Mouse (Mus musculus) liver, postnatal 0 days (tissue): ENCODE results near the gene Zyg11b. TPM values are rescaled to one million over a fixed set of nuclear protein-coding genes. Genes with fewer than 3 reads are reported as not detected.

Experiments
- ATAC-seq: fragments of 200-750 bp; cut with Nextera tagmentation; 2 replicates; pipeline ENCODE4 v1.8.0; 2017; ENCODE audit warnings: mild to moderate bottlenecking, moderate library complexity
- DNase-seq: peaks from one replicate; pipeline ENCODE4 v3.0.0-alpha.2; 2016
- H3K27ac ChIP-seq: fragments of 300-500 bp; sonication (generic); 2 replicates; pipeline ENCODE4 v1.5.1; 2014; ENCODE audit warnings: antibody characterized with exemption, moderate library complexity, mild to moderate bottlenecking, low read depth
- H3K27me3 ChIP-seq: fragments of 300-500 bp; sonication (generic); 2 replicates; pipeline ENCODE4 v1.6.1; 2014; ENCODE audit warnings: low read length, control low read depth, mixed read lengths; ENCODE audit not compliant: insufficient read depth
- H3K36me3 ChIP-seq: fragments of 300-500 bp; sonication (generic); replicated peaks from 2 replicates; pipeline ENCODE4 v1.6.1; 2014; ENCODE audit warnings: mild to moderate bottlenecking, control low read depth, low read length, moderate library complexity, mixed read lengths; ENCODE audit not compliant: insufficient read depth
- H3K4me1 ChIP-seq: fragments of 300-500 bp; sonication (generic); 2 replicates; pipeline ENCODE4 v1.6.1; 2014; ENCODE audit warnings: antibody characterized with exemption, mild to moderate bottlenecking, control low read depth; ENCODE audit not compliant: insufficient read depth
- H3K4me2 ChIP-seq: fragments of 300-500 bp; sonication (generic); 2 replicates; pipeline ENCODE4 v1.6.1; 2014; ENCODE audit warnings: low read depth, mild to moderate bottlenecking, low read length, moderate library complexity, mixed read lengths
- H3K4me3 ChIP-seq: fragments of 300-500 bp; sonication (generic); 2 replicates; pipeline ENCODE4 v1.5.1; 2014; ENCODE audit warnings: low read depth, low read length
- H3K9ac ChIP-seq: fragments of 300-500 bp; sonication (generic); replicated peaks from 2 replicates; pipeline ENCODE4 v1.6.1; 2014; ENCODE audit warnings: mild to moderate bottlenecking, moderate library complexity
- H3K9me3 ChIP-seq: fragments of 300-500 bp; sonication (generic); 2 replicates; pipeline ENCODE4 v1.6.1; 2016; ENCODE audit warnings: mild to moderate bottlenecking, control low read depth, low read length, mixed read lengths
- CTCF ChIP-seq: sonication (generic); IDR thresholded peaks from 2 replicates; pipeline ENCODE4 v1.5.1; 2016; ENCODE audit warnings: antibody characterized with exemption, low read depth
- EP300 ChIP-seq: IDR thresholded peaks from 2 replicates; pipeline ENCODE4 v1.6.1; 2016; ENCODE audit warnings: antibody characterized with exemption, low read depth, mild to moderate bottlenecking
- WGBS: fragments of 180-500 bp; shearing (Covaris S2); extraction: QIAGEN DNeasy Blood & Tissue Kit; methylation state at CpG from one replicate; pipeline ENCODE4 v1.1.7; 2014; ENCODE audit not compliant: insufficient replicate concordance; 5-methylcytosine and 5-hydroxymethylcytosine counted together
- polyA plus RNA-seq: library from polyadenylated mRNA; unstranded; fragments of >200 nt; fragmentation: Nextera tagmentation; extraction: Ambion mirVana; gene quantifications from 2 replicates; pipeline ENCODE4 v1.2.1, GENCODE M21; 2015

The Zyg11b gene
- polyA plus RNA-seq, 1 experiment from 2014 or later = 2.6 TPM

DNA sequence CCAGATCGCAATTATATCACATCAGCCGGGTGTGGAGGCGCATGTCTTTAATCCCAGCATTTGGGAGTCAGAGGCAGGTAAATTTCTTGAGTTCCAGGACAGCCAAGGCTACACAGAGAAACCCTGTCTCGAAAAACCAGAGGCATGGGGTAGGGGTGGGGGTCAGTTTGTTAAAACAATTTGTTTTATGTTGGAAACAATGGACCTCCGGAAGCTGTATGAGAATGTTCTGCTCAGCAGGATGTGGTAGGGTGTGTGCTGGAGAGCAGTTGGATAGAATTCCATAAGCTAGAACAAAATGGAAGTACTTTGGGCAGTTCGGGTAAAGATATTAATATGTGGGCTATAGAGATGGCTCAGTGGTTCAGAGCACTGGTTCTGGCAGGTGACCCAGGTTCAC lies 34.5 kb upstream of the Zyg11b start:
- H3K4me3 ChIP-seq = no peak overlapping the region
- 0 out of 2 replicates have a peak, but pooled peaks cover 7% of the 10 kb centered on the region for H3K4me1 ChIP-seq
- ATAC-seq = no peak
- no peak overlapping the region for H3K9ac ChIP-seq
- H3K9me3 ChIP-seq = no peaks in the 10 kb centered on the region
- WGBS = 74% methylated on average over 6 of the region's 6 CpGs
- DNase-seq = no peak
- H3K36me3 ChIP-seq = peaks cover 17% of the 10 kb centered on the region
- no peak overlapping the region for H3K4me2 ChIP-seq
- no peaks in the 10 kb centered on the region for H3K27me3 ChIP-seq
- no peak overlapping the region for H3K27ac ChIP-seq
- TF ChIP-seq EP300 (no peak), CTCF (no peak)

DNA sequence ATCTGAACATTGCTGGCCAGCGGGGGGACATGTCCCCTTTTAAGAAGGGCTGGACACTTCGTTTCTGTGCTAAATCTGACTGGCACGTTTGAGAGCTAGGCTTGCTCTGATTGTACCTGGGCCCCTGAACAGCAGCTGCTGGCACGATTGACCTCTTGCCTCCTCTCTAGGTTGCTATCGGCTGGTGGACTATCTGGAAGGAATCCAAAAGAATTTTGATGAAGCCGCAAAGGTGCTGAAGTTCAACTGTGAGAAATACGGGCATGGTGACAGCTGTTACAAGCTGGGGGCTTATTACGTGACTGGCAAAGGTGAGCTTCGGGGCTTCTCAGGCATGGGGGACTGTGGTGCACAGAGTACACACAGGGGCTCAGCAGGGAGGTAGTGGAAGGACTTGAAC lies 31.1 kb upstream of the Zyg11b start:
- peak; percentile 37 for DNase-seq
- Histone ChIP-seq H3K4me2 (0 out of 2 replicates have a peak overlapping the region, but pooled peaks have one; percentile 32), H3K4me3 (no peak overlapping the region), H3K27ac (peak overlapping the region; percentile 77), H3K9me3 (no peaks in the 10 kb centered on the region), H3K36me3 (peaks cover 6% of the 10 kb centered on the region), H3K4me1 (peaks cover 14% of the 10 kb centered on the region; the same call in 1 of the 2 replicates), H3K27me3 (no peaks in the 10 kb centered on the region), H3K9ac (no peak overlapping the region)
- 61% methylated on average over 9 of the region's 9 CpGs for WGBS
- TF ChIP-seq CTCF (no peak), EP300 (no peak)
- ATAC-seq = peak; percentile 22; the same call in 1 of the 2 replicates

DNA sequence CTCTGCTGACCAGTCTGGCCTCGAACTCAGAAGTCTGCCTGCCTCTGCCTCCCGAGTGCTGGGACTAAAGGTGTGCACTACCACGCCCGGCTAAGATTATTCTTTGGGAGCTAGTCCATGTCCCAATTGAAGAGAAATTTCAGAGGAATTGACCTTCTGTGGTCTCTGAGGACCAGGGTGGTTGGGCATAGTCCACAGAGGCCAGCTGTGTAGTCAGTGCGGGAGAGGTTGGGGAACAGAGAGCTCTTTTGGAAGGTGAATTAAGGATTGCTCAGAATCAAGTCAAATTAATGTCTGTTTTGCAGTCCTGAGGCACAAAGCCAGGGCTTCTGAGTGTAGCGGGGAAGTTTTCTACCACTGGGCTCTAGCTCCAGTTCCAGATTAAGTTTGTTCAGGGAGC lies 28.9 kb upstream of the Zyg11b start:
- ATAC-seq = no peak
- Histone ChIP-seq H3K4me2 (no peak overlapping the region), H3K4me1 (peaks cover 11% of the 10 kb centered on the region; the same call in 1 of the 2 replicates), H3K9me3 (no peaks in the 10 kb centered on the region), H3K9ac (no peak overlapping the region), H3K27ac (peak overlapping the region; percentile 26; the same call in 1 of the 2 replicates), H3K4me3 (no peak overlapping the region), H3K36me3 (no peaks in the 10 kb centered on the region; the same call in none of the 2 replicates), H3K27me3 (no peaks in the 10 kb centered on the region)
- TF ChIP-seq EP300 (no peak), CTCF (no peak)
- no peak for DNase-seq
- WGBS = 82% methylated on average over 6 of the region's 6 CpGs

DNA sequence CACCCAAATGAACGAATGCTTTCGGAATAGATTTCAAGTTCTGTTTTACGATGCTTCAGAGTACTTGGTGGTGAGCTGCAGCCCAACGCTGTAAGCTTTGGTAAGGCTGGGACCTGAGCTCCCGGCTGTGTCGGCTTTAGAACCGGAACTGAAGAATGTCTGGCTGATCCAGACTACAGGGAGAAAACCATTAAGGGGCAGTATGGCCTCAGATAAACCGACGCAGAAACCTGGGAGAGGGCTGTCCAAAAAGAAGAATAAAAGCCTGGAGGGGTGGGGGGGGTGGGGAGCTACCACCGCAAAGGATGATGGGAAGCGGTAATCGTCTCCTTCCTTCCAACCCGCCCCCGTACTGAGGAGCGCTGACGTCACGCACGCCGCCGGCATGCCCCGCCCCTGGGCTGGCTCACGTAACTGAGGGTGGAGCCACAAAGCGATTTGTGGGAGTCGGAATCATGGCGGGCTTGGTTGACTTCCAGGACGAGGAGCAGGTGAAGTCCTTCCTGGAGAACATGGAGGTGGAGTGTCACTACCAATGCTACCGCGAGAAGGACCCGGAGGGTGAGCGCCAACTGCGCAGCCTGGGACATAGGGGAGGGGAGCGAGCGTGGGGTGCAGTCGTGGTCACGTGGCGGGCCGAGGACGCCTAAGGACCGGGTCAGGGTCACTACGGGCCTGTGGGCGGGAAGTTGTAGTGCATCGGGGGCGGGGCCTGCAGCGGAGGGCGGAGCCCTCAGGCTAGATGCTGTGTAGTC lies 27.0 kb upstream of the Zyg11b start, which contains the start of gene Coa7:
Gene Coa7 (plus strand): TSS at position 411 of the 755 bp plus-strand sequence.
- Histone ChIP-seq H3K27ac (peak within 1 kb of the TSS; percentile 92), H3K27me3 (no peaks in the 10 kb centered on the region), H3K9me3 (no peaks in the 10 kb centered on the region), H3K9ac (peak within 1 kb of the TSS; percentile 61), H3K4me3 (peak within 1 kb of the TSS; percentile 67), H3K36me3 (no peaks in the 10 kb centered on the region; the same call in 1 of the 2 replicates), H3K4me1 (peaks cover 11% of the 10 kb centered on the region; the same call in 1 of the 2 replicates), H3K4me2 (peak within 1 kb of the TSS; percentile 88)
- TF ChIP-seq EP300 = no peak; the same call in 1 of the 2 replicates
- ATAC-seq = peak; percentile 94
- peak; percentile 99 for DNase-seq
- WGBS = under 1% methylated on average over 44 of the region's 45 CpGs

DNA sequence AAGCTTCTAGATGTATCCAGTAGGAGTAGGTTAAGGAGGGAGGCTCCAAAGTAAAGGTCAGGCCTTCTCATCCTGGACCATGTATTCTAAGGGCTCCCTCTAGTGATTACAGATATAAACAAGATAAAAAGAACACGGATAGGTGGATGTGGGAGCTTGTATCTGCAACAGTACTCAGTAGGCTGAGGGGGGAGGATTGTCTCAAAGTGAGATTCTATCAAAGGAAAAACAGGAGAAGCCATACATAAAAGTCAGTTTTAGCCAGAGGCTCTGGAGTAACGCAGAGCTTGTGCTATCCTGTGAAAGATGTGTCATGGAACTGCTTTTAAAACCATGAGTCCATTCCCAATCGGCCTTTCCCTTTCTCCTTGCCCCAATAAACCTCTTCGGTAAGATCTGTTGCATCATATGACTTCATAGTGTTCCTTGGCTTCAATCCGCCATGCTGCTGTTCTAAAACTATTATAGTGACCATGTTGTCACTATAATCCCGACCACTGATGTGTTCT lies 26.2 kb upstream of the Zyg11b start:
- Histone ChIP-seq H3K36me3 (no peaks in the 10 kb centered on the region; the same call in 1 of the 2 replicates), H3K27me3 (no peaks in the 10 kb centered on the region), H3K4me1 (peaks cover 11% of the 10 kb centered on the region; the same call in 1 of the 2 replicates), H3K9me3 (no peaks in the 10 kb centered on the region), H3K4me2 (peak overlapping the region; percentile 88), H3K27ac (peak overlapping the region; percentile 91), H3K9ac (peak overlapping the region; percentile 61), H3K4me3 (peak overlapping the region; percentile 67)
- TF ChIP-seq EP300 (no peak), CTCF (peak; percentile 59)
- WGBS = 26% methylated on average over 6 of the region's 6 CpGs
- DNase-seq = no peak
- no peak for ATAC-seq

DNA sequence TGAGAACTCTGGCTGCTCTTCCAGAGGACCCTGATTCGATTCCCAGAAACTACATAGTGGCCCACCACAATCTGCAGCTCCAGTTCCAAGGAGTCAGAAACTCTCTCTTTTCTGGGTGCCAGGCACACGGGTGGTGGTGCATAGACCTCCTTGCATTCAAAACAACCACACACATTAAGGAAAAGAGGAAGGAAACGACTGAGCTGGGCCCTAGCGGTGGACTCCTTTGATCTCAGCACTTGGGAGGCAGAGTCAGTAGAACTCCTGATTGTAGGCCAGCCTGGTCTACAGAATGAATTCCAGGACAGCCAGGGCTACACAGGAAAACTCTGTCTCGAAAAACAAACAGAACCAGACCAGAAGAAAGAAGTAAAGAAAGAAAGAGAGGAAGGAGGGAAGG lies 22.7 kb upstream of the Zyg11b start:
- Histone ChIP-seq H3K4me2 (no peak overlapping the region), H3K36me3 (no peaks in the 10 kb centered on the region), H3K4me3 (no peak overlapping the region), H3K9ac (no peak overlapping the region), H3K4me1 (peaks cover 10% of the 10 kb centered on the region; the same call in 1 of the 2 replicates), H3K27ac (no peak overlapping the region), H3K9me3 (no peaks in the 10 kb centered on the region), H3K27me3 (no peaks in the 10 kb centered on the region)
- WGBS = 40% methylated on average over 5 of the region's 5 CpGs
- no peak for TF ChIP-seq EP300
- TF ChIP-seq CTCF = 0 out of 2 replicates have a peak, but pooled peaks have one; percentile 5
- DNase-seq (no peak), ATAC-seq (no peak)
